Mouse (Mus musculus) intestine, postnatal 0 days (tissue): ENCODE measurements at regions not wholly inside any gene's neighbourhood (a gene's known extent, or its start where the extent isn't known, plus 50 kb on each side); places are given as distances from the start of the nearest gene placed in this dataset.

Experiments used
- ATAC-seq: fragments of 200-750 bp; cut with Nextera tagmentation; 2 replicates; pipeline ENCODE4 v1.8.0; 2017; ENCODE audit warnings: mild to moderate bottlenecking, moderate TSS enrichment, moderate library complexity
- H3K27ac ChIP-seq: fragments of 300-500 bp; sonication (generic); 2 replicates; pipeline ENCODE4 v1.5.1; 2014; ENCODE audit warnings: mild to moderate bottlenecking, low read depth, low read length, moderate library complexity
- H3K27me3 ChIP-seq: fragments of 300-500 bp; sonication (generic); replicated peaks from 2 replicates; pipeline ENCODE4 v1.6.1; 2014; ENCODE audit warnings: low read length, mixed read lengths; ENCODE audit not compliant: control insufficient read depth, insufficient read depth
- H3K36me3 ChIP-seq: fragments of 300-500 bp; sonication (generic); 2 replicates; pipeline ENCODE4 v1.6.1; 2014; ENCODE audit warnings: mild to moderate bottlenecking, moderate library complexity; ENCODE audit not compliant: control insufficient read depth, insufficient read depth
- H3K4me1 ChIP-seq: fragments of 300-500 bp; sonication (generic); replicated peaks from 2 replicates; pipeline ENCODE4 v1.6.1; 2014; ENCODE audit warnings: antibody characterized with exemption, low read length, mixed read lengths; ENCODE audit not compliant: control insufficient read depth, insufficient read depth
- H3K4me2 ChIP-seq: fragments of 300-500 bp; sonication (generic); replicated peaks from 2 replicates; pipeline ENCODE4 v1.6.1; 2014; ENCODE audit warnings: low read depth, mild to moderate bottlenecking, moderate library complexity
- H3K4me3 ChIP-seq: fragments of 300-500 bp; sonication (generic); 2 replicates; pipeline ENCODE4 v1.5.1; 2014; ENCODE audit warnings: low read depth, low read length
- H3K9ac ChIP-seq: fragments of 300-500 bp; sonication (generic); 2 replicates; pipeline ENCODE4 v1.6.1; 2014; ENCODE audit warnings: mild to moderate bottlenecking, low read depth, low read length
- H3K9me3 ChIP-seq: fragments of 300-500 bp; sonication (generic); 2 replicates; pipeline ENCODE4 v1.6.1; 2016; ENCODE audit warnings: mixed run types; ENCODE audit not compliant: control insufficient read depth
- CTCF ChIP-seq: sonication (generic); IDR thresholded peaks from 2 replicates; pipeline ENCODE4 v1.5.1; 2016; ENCODE audit warnings: low read depth, mild to moderate bottlenecking, control low read depth, antibody characterized with exemption, moderate library complexity
- WGBS: fragments of 180-500 bp; shearing (Covaris S2); extraction: QIAGEN DNeasy Blood & Tissue Kit; methylation state at CpG from one replicate; pipeline ENCODE4 v1.1.7; 2014; 5-methylcytosine and 5-hydroxymethylcytosine counted together

DNA sequence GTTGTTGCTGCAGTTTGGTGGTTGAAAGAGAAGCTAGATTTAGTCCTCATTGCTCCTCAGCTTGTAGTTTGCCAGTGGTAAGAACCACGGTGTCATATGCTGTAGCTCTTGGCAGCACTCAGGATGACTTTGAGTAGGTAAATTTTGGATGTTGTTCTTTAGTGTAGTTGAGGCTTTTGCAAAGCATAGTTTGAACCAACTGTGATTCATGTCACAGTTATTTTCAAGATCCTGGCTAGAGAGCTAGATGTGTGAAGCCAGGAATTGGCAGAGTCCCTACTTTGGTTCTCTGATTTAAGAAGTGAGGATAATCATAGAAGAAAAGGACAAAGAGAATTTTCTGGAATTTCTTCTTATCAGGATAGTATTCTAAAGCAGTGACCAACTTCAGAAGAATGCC is 143.6 kb upstream of the Dab1 start:
- Histone ChIP-seq H3K4me1 (no peaks in the 10 kb centered on the region), H3K36me3 (no peaks in the 10 kb centered on the region), H3K27ac (no peak overlapping the region), H3K4me2 (no peak overlapping the region), H3K4me3 (no peak overlapping the region), H3K9me3 (no peaks in the 10 kb centered on the region), H3K9ac (no peak overlapping the region), H3K27me3 (no peaks in the 10 kb centered on the region)
- ATAC-seq, result no peak
- WGBS, result 74% methylated on average over 1 of the region's 1 CpGs
- TF ChIP-seq CTCF, result no peak

DNA sequence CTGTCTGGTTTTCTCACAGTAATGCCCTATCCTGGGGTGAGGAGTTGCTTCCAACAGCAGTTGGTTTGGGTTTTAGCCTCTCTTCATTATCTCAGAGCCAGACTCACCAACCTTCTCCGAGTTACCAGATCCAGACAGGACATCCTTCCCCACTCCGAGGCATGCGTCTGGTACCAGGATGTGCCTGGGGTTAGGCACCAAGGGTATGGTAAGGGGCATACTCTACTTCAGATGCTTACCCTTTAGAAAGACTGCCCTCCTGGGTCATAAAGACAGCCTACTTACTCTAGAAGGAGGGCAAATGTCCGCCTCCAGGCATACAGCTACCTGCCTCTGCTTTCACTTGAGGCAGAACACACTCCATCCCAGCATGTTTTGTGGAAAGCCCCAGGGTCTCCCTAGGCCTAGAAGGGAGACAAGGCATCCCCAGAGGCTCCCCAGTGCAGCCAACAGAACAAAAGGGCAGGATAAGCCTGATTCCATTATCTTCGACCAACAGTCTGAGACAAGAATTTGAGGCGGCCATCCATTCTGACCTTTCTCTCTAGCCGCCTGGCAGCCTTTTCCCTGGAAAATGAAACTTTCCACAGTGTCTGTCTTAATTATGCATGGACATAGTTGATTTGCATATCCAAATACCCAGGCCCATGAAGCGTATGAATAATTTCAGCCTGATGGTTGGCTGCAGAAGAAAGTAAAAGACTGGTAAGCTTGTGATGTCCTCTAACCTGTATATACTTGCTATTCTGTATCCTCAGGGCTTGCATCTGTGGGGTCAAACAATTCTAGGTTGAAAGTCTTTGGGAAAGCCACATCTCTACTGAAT is 132.8 kb upstream of the Dab1 start:
- no peaks in the 10 kb centered on the region for H3K4me1 ChIP-seq
- no peak for ATAC-seq
- H3K4me3 ChIP-seq, result no peak overlapping the region
- no peak overlapping the region for H3K27ac ChIP-seq
- WGBS, result 72% methylated on average over 8 of the region's 8 CpGs
- no peak overlapping the region for H3K9ac ChIP-seq
- no peak for TF ChIP-seq CTCF
- H3K27me3 ChIP-seq, result no peaks in the 10 kb centered on the region
- H3K9me3 ChIP-seq, result no peaks in the 10 kb centered on the region
- no peaks in the 10 kb centered on the region for H3K36me3 ChIP-seq
- no peak overlapping the region for H3K4me2 ChIP-seq

- Histone ChIP-seq H3K27me3 (no peaks in the 10 kb centered on the region), H3K4me1 (no peaks in the 10 kb centered on the region), H3K4me3 (no peak overlapping the region), H3K9ac (no peak overlapping the region), H3K27ac (no peak overlapping the region), H3K36me3 (no peaks in the 10 kb centered on the region), H3K9me3 (no peaks in the 10 kb centered on the region), H3K4me2 (no peak overlapping the region)
- ATAC-seq, result no peak
- 83% methylated on average over 2 of the region's 2 CpGs for WGBS
- TF ChIP-seq CTCF, result no peak
Measured at GRCm38 (mm10) chr4:103508435-103508834, 110.7 kb upstream of the Dab1 start.

- no peak overlapping the region for H3K4me3 ChIP-seq
- 71% methylated on average over 1 of the region's 1 CpGs for WGBS
- H3K27ac ChIP-seq, result no peak overlapping the region
- no peaks in the 10 kb centered on the region for H3K9me3 ChIP-seq
- no peak for ATAC-seq
- H3K27me3 ChIP-seq, result no peaks in the 10 kb centered on the region
- no peak overlapping the region for H3K9ac ChIP-seq
- H3K36me3 ChIP-seq, result no peaks in the 10 kb centered on the region
- no peak overlapping the region for H3K4me2 ChIP-seq
- H3K4me1 ChIP-seq, result no peaks in the 10 kb centered on the region
- TF ChIP-seq CTCF, result no peak
Measured at GRCm38 (mm10) chr4:103512901-103513300, 106.3 kb upstream of the Dab1 start.

DNA sequence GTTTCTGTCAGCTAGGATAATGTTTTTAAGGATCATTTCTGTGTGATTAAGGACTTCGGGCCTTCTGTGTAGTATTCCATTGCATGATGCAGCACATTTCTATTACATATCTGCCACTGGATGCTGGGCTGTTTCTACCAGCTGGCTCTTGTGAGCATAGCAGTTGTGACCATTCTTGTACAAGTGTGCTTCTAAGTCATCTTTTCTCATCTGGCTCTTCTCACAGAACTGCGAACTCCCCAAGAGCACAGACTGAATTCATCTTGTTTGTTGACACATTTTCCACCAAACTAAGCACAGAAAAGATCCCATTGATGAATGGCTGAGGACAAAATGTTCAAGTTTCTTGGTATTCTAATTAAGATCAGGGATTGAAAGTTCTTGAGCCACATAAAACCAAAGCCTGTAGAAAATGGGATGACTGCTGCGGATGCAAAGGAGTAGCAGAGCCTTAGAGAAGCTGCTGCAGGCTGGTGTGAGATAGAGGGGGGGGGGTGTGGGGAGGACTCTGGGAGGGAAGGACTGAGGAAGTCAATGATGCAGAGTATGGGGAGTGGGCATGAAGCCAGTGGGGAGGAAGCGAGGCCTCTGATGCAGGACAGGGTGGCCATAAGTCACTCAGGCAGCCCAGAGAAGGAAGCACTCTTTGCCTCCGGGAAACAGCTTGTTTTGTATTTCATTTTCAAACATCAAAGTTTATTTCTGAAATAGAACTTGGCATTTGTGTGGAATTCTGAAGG is 97.1 kb upstream of the Dab1 start:
- no peak for ATAC-seq
- Histone ChIP-seq H3K27me3 (no peaks in the 10 kb centered on the region), H3K9me3 (no peaks in the 10 kb centered on the region), H3K9ac (no peak overlapping the region), H3K27ac (no peak overlapping the region), H3K4me2 (no peak overlapping the region), H3K4me3 (no peak overlapping the region), H3K4me1 (no peaks in the 10 kb centered on the region), H3K36me3 (no peaks in the 10 kb centered on the region)
- TF ChIP-seq CTCF, result no peak
- WGBS, result 61% methylated on average over 5 of the region's 5 CpGs

- Histone ChIP-seq H3K4me3 (no peak overlapping the region), H3K27me3 (no peaks in the 10 kb centered on the region), H3K36me3 (no peaks in the 10 kb centered on the region), H3K4me2 (no peak overlapping the region), H3K9ac (no peak overlapping the region), H3K9me3 (no peaks in the 10 kb centered on the region), H3K4me1 (no peaks in the 10 kb centered on the region), H3K27ac (no peak overlapping the region)
- no peak for ATAC-seq
- TF ChIP-seq CTCF, result no peak
- 69% methylated on average over 6 of the region's 6 CpGs for WGBS
Measured at GRCm38 (mm10) chr4:103536534-103537265, 82.5 kb upstream of the Dab1 start.
